Mouse (Mus musculus): ENCODE results near the gene Ctnnbip1. TPM values are rescaled to one million over a fixed set of nuclear protein-coding genes. Genes with fewer than 3 reads are reported as not detected.

The Ctnnbip1 gene
- total RNA-seq, 1 experiment: 18.3 TPM

DNA sequence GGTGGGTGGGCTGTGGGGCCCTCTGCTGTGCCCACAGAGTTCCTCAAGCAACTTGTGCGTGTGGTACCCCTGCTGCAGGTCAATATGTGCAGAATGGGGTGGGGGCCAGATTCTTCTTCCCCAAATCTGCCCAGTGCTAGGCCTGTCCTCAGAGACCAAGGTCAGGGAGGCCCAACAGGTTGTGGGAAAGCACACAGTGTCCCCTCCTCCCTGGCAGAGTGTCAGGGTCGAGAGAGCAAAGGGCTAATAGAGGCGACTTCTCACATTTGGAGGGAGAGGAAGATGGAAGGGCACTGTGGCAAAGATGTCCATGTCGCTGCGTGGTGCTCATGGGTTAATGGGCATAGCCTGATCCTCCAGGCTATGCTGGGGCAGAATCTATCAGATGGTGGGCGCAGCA, 7.8 kb downstream of the Ctnnbip1 start:
- Histone ChIP-seq H3K9ac (ENCODE audit: insufficient read depth, low read depth, low read length, poor library complexity, severe bottlenecking) (no peak overlapping the region), H3K27ac (ENCODE audit: insufficient read depth, low read depth, low read length, poor library complexity, severe bottlenecking) (no peak overlapping the region), H3K9me3 (ENCODE audit: control insufficient read depth, insufficient read depth, low read depth, low read length) (no peaks in the 10 kb centered on the region), H3K4me1 (ENCODE audit: control insufficient read depth in 2 of 2, insufficient read depth in 2 of 2, low read length in 2 of 2, poor library complexity in 1 of 2) (peaks cover 1 to 12% of the 10 kb centered on the region in 2 experiments; a peak in 1 of 4 replicates), H3K4me3 (ENCODE audit: insufficient read depth in 1 of 2, low read depth in 1 of 2, low read length in 2 of 2, poor library complexity in 1 of 2, severe bottlenecking in 1 of 2) (no peak overlapping the region), H3K36me3 (ENCODE audit: control insufficient read depth, insufficient read depth, low read length, poor library complexity, severe bottlenecking) (no peaks in the 10 kb centered on the region)
- no peak for DNase-seq (ENCODE audit: low read depth, low spot score)
- TF ChIP-seq CHD2 (IDR thresholded peaks at IDR 0.05; ENCODE audit: low read depth, low read length) (no peak), ZC3H11A (IDR thresholded peaks at IDR 0.05; ENCODE audit: borderline replicate concordance, low read depth, low read length) (no peak)
- in situ Hi-C loops (cut with MboI; ENCODE audit: low sequenced_read_pairs in 2 of 2, unreplicated experiment in 2 of 2): no loop called here

DNA sequence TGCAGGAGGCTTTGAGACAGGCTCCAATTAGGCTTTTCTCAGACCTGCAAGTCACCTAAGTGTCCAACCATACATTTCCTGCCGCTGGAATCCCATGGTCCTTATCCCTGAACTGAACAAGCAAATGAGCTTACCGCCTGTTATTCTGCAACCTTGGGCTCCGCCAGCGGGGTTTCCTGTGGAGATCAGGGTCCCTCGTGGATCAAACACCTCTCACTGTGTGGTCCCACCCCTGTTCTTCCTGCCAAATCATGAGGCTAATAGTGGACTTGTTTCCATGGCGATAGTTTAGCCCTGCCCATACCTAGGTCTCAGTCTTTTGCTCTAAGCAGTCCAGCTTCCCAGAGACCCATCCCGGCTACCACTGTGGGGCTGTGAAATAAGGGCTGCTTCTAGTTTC, 8.3 kb downstream of the Ctnnbip1 start:
- no peak overlapping the region for H3K9ac ChIP-seq (ENCODE audit: insufficient read depth, low read depth, low read length, poor library complexity, severe bottlenecking)
- H3K9me3 ChIP-seq (ENCODE audit: control insufficient read depth, insufficient read depth, low read depth, low read length): no peaks in the 10 kb centered on the region
- no peak overlapping the region for H3K27ac ChIP-seq (ENCODE audit: insufficient read depth, low read depth, low read length, poor library complexity, severe bottlenecking)
- no peak for DNase-seq (ENCODE audit: low read depth, low spot score)
- H3K4me3 ChIP-seq (ENCODE audit: insufficient read depth in 1 of 2, low read depth in 1 of 2, low read length in 2 of 2, poor library complexity in 1 of 2, severe bottlenecking in 1 of 2): no peak overlapping the region
- H3K4me1 ChIP-seq (ENCODE audit: control insufficient read depth in 2 of 2, insufficient read depth in 2 of 2, low read length in 2 of 2, poor library complexity in 1 of 2): peaks cover 1 to 12% of the 10 kb centered on the region in 2 experiments; a peak in 1 of 4 replicates
- H3K36me3 ChIP-seq (ENCODE audit: control insufficient read depth, insufficient read depth, low read length, poor library complexity, severe bottlenecking): no peaks in the 10 kb centered on the region
- TF ChIP-seq ZNF384 (IDR thresholded peaks at IDR 0.05; ENCODE audit: low read depth, low read length) (no peak), MAFK (IDR thresholded peaks at IDR 0.05; ENCODE audit: insufficient read depth, low read depth, low read length) (no peak)
- in situ Hi-C loops (cut with MboI; ENCODE audit: low sequenced_read_pairs in 2 of 2, unreplicated experiment in 2 of 2): no loop called here

DNA sequence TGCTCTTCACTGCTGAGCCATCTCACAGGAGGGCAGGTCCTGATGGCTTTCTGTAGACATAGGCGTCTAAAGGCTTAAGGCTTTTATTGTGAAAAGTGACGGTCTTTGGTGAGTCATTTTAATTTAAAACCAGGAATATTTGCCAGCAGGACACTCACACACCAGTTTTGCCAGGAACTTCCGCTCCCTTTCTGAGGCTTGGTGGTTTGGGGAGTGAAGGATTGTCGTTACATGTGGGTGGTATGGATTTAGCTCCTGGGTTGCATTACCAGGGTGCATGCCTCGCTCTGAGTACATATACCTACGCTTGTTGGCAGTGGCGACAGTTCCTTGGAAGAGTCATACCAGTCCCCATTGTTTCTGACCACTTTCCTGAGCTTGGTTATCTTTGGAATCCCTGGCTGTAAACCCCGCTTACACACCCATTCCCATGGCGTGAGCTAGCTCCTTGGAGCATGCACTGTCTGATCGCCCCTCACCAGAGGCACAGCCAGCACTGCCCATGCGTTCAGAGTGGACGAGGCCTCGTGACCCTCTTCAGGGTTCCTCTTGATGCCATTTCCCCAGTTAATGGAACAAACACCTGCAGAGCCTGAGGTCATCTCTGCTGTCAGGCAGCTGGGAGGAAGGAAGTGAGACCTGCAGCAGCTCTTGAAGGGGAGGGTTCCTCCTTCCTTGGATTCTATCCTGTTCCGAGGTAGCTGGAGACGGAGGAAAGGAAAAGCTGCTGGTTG, 9.8 kb downstream of the Ctnnbip1 start:
- Histone ChIP-seq H3K4me1 (ENCODE audit: control insufficient read depth in 2 of 2, insufficient read depth in 2 of 2, low read length in 2 of 2, poor library complexity in 1 of 2) (peaks cover 1 to 12% of the 10 kb centered on the region in 2 experiments; a peak in 1 of 4 replicates), H3K36me3 (ENCODE audit: control insufficient read depth, insufficient read depth, low read length, poor library complexity, severe bottlenecking) (no peaks in the 10 kb centered on the region), H3K9ac (ENCODE audit: insufficient read depth, low read depth, low read length, poor library complexity, severe bottlenecking) (no peak overlapping the region), H3K9me3 (ENCODE audit: control insufficient read depth, insufficient read depth, low read depth, low read length) (no peaks in the 10 kb centered on the region), H3K4me3 (ENCODE audit: insufficient read depth in 1 of 2, low read depth in 1 of 2, low read length in 2 of 2, poor library complexity in 1 of 2, severe bottlenecking in 1 of 2) (no peak overlapping the region), H3K27ac (ENCODE audit: insufficient read depth, low read depth, low read length, poor library complexity, severe bottlenecking) (no peak overlapping the region)
- in situ Hi-C loops (cut with MboI; ENCODE audit: low sequenced_read_pairs in 2 of 2, unreplicated experiment in 2 of 2): no loop called here
- DNase-seq (ENCODE audit: low read depth, low spot score): no peak
- TF ChIP-seq ZC3H11A (IDR thresholded peaks at IDR 0.05; ENCODE audit: borderline replicate concordance, low read depth, low read length) (no peak), MAFK (IDR thresholded peaks at IDR 0.05; ENCODE audit: insufficient read depth, low read depth, low read length) (no peak), CHD2 (IDR thresholded peaks at IDR 0.05; ENCODE audit: low read depth, low read length) (no peak), ZNF384 (IDR thresholded peaks at IDR 0.05; ENCODE audit: low read depth, low read length) (no peak), HCFC1 (IDR thresholded peaks at IDR 0.05; ENCODE audit: borderline replicate concordance, insufficient read depth, low read length) (no peak)

DNA sequence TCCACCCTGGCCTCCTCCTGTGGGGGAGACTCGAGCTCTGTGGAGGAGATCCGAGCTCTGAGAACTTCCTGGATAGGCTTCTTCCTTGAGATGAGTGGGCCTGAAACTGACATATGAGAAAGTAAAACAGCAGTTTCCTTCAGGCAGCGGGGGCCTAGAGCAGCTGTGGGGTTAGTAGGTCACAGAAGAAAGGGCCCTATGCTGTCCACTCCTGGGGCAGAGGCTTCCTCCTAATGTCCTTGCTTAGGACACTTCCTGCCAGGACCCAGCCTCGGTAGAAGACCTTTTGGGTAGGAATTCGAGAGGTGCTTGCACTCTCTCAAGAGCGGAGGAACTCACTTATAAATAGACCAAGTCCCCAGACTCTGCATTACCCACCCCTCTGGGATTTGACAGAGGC, 11.7 kb downstream of the Ctnnbip1 start:
- in situ Hi-C loops (cut with MboI; ENCODE audit: low sequenced_read_pairs in 2 of 2, unreplicated experiment in 2 of 2): no loop called here
- Histone ChIP-seq H3K36me3 (ENCODE audit: control insufficient read depth, insufficient read depth, low read length, poor library complexity, severe bottlenecking) (no peaks in the 10 kb centered on the region), H3K9ac (ENCODE audit: insufficient read depth, low read depth, low read length, poor library complexity, severe bottlenecking) (no peak overlapping the region), H3K9me3 (ENCODE audit: control insufficient read depth, insufficient read depth, low read depth, low read length) (no peaks in the 10 kb centered on the region), H3K4me1 (ENCODE audit: control insufficient read depth in 2 of 2, insufficient read depth in 2 of 2, low read length in 2 of 2, poor library complexity in 1 of 2) (peaks cover 1 to 12% of the 10 kb centered on the region in 2 experiments; a peak in 1 of 4 replicates), H3K4me3 (ENCODE audit: insufficient read depth in 1 of 2, low read depth in 1 of 2, low read length in 2 of 2, poor library complexity in 1 of 2, severe bottlenecking in 1 of 2) (no peak overlapping the region), H3K27ac (ENCODE audit: insufficient read depth, low read depth, low read length, poor library complexity, severe bottlenecking) (no peak overlapping the region)
- no peak for DNase-seq (ENCODE audit: low read depth, low spot score)
- TF ChIP-seq HCFC1 (IDR thresholded peaks at IDR 0.05; ENCODE audit: borderline replicate concordance, insufficient read depth, low read length) (no peak), MAFK (IDR thresholded peaks at IDR 0.05; ENCODE audit: insufficient read depth, low read depth, low read length) (no peak), ZC3H11A (IDR thresholded peaks at IDR 0.05; ENCODE audit: borderline replicate concordance, low read depth, low read length) (no peak), CHD2 (IDR thresholded peaks at IDR 0.05; ENCODE audit: low read depth, low read length) (no peak)

DNA sequence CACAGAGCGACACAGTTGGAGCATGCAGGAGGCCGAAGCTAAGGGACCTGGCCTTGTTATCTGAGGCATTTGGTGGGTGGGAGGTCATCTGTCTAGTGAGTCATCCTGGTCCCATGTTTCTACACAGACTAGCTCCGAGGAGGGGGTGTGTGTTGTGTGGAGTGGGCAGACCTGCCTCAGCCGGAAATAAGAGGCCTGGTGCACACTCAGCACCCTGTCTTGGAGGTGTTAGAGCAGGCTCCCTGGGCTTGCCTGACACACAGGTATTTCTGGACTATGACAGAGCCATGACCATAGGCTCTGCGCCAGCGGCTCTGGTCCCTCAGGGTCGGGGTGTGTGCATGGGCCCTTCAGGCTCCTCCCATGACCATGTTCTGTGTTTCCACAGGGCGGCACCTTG, 21.4 kb downstream of the Ctnnbip1 start:
- no peak overlapping the region for H3K9ac ChIP-seq (ENCODE audit: insufficient read depth, low read depth, low read length, poor library complexity, severe bottlenecking)
- H3K36me3 ChIP-seq (ENCODE audit: control insufficient read depth, insufficient read depth, low read length, poor library complexity, severe bottlenecking): no peaks in the 10 kb centered on the region
- TF ChIP-seq ZC3H11A (IDR thresholded peaks at IDR 0.05; ENCODE audit: borderline replicate concordance, low read depth, low read length): no peak
- no peak for TF ChIP-seq CHD2 (IDR thresholded peaks at IDR 0.05; ENCODE audit: low read depth, low read length)
- no peak for DNase-seq (ENCODE audit: low read depth, low spot score)
- no peaks in the 10 kb centered on the region for H3K4me1 ChIP-seq (ENCODE audit: control insufficient read depth in 2 of 2, insufficient read depth in 2 of 2, low read length in 2 of 2, poor library complexity in 1 of 2)
- H3K4me3 ChIP-seq (ENCODE audit: insufficient read depth in 1 of 2, low read depth in 1 of 2, low read length in 2 of 2, poor library complexity in 1 of 2, severe bottlenecking in 1 of 2): no peak overlapping the region
- in situ Hi-C loops (cut with MboI; ENCODE audit: low sequenced_read_pairs in 2 of 2, unreplicated experiment in 2 of 2): no loop called here
- H3K27ac ChIP-seq (ENCODE audit: insufficient read depth, low read depth, low read length, poor library complexity, severe bottlenecking): no peak overlapping the region
- no peaks in the 10 kb centered on the region for H3K9me3 ChIP-seq (ENCODE audit: control insufficient read depth, insufficient read depth, low read depth, low read length)
